Mouse (Mus musculus) testis, adult 2 months (tissue): ENCODE measurements around the gene Elmo1.

Experiments used
- CTCF ChIP-seq: fragments of 200-500 bp; IDR thresholded peaks from 2 replicates; pipeline ENCODE4 v1.5.1; 2012; ENCODE audit warnings: low read depth, mild to moderate bottlenecking, inconsistent platforms, low read length, moderate library complexity; ENCODE audit not compliant: control insufficient read depth, insufficient read depth, insufficient replicate concordance
- POLR2A ChIP-seq: fragments of 200-500 bp; IDR thresholded peaks from 2 replicates; pipeline ENCODE4 v1.6.1; 2012; ENCODE audit warnings: low read depth, mild to moderate bottlenecking, inconsistent platforms, low read length, moderate library complexity; ENCODE audit not compliant: control insufficient read depth

DNA sequence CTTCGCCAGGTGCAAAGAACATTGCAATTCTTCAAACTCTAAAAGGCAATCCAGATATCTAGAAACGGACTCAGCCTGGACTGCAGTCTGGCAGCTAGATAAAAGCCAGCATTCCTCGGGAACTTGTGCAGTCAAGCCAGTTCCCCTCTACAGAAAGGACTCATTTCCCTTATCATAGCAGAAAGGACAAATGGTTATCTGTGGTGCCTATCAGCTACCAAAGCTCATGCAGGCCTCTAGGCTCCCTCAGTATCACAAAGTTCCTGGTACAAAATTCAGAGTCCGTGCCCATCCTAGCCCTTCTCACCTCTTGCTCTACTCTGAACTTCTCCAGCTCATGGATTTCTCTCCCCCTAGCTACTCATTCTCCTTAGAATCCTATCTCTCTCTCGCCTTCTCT is 542.1 kb downstream of the Elmo1 start:
- no peak for TF ChIP-seq POLR2A
- TF ChIP-seq CTCF, result no peak
